Mouse (Mus musculus) embryonic facial prominence, embryonic 14.5 days (tissue): ENCODE measurements around the gene Sostdc1. TPM values are rescaled to one million over a fixed set of nuclear protein-coding genes. Genes with fewer than 3 reads are reported as not detected.

Experiments
- ATAC-seq: fragments of 200-750 bp; cut with Nextera tagmentation; 2 replicates; pipeline ENCODE4 v1.8.0; 2017; ENCODE audit warnings: low read depth, moderate number of reproducible peaks, moderate TSS enrichment
- DNase-seq: peaks from one replicate; pipeline ENCODE4 v3.0.0-alpha.2; 2015; ENCODE audit warnings: low spot score
- H3K27ac ChIP-seq: fragments of 300-500 bp; sonication (generic); replicated peaks from 2 replicates; pipeline ENCODE4 v1.5.1; 2014; ENCODE audit warnings: low read depth, mild to moderate bottlenecking, low read length, moderate library complexity
- H3K27me3 ChIP-seq: fragments of 300-500 bp; sonication (generic); replicated peaks from 2 replicates; pipeline ENCODE4 v1.6.1; 2014; ENCODE audit warnings: low read length; ENCODE audit not compliant: control insufficient read depth, insufficient read depth
- H3K36me3 ChIP-seq: fragments of 300-500 bp; sonication (generic); 2 replicates; pipeline ENCODE4 v1.6.1; 2014; ENCODE audit warnings: low read length, mixed read lengths; ENCODE audit not compliant: control insufficient read depth, insufficient read depth
- H3K4me1 ChIP-seq: fragments of 300-500 bp; sonication (generic); 2 replicates; pipeline ENCODE4 v1.6.1; 2014; ENCODE audit warnings: antibody characterized with exemption, low read length; ENCODE audit not compliant: control insufficient read depth, insufficient read depth
- H3K4me2 ChIP-seq: fragments of 300-500 bp; sonication (generic); 2 replicates; pipeline ENCODE4 v1.6.1; 2014; ENCODE audit warnings: low read depth, mild to moderate bottlenecking, low read length, moderate library complexity, mixed read lengths
- H3K4me3 ChIP-seq: fragments of 300-500 bp; sonication (generic); 2 replicates; pipeline ENCODE4 v1.5.1; 2014; ENCODE audit warnings: low read depth, mild to moderate bottlenecking, low read length
- H3K9ac ChIP-seq: fragments of 300-500 bp; sonication (generic); 2 replicates; pipeline ENCODE4 v1.6.1; 2014; ENCODE audit warnings: low read depth, mild to moderate bottlenecking, low read length, moderate library complexity, mixed read lengths
- H3K9me3 ChIP-seq: fragments of 300-500 bp; sonication (generic); 2 replicates; pipeline ENCODE4 v1.6.1; 2016; ENCODE audit warnings: low read length; ENCODE audit not compliant: control insufficient read depth
- WGBS: fragments of 180-500 bp; shearing (Covaris S2); extraction: QIAGEN DNeasy Blood & Tissue Kit; methylation state at CpG from one replicate; pipeline ENCODE4 v1.1.7; 2014; 5-methylcytosine and 5-hydroxymethylcytosine counted together
- polyA plus RNA-seq: library from polyadenylated mRNA; unstranded; fragments of >200 nt; fragmentation: Nextera tagmentation; extraction: Ambion mirVana; gene quantifications from 2 replicates; pipeline ENCODE4 v1.2.1, GENCODE M21; 2014

The Sostdc1 gene
- polyA plus RNA-seq, 1 experiment from 2014 or later: 82.8 TPM

GRCm38 (mm10) chr12:36308737-36309420, 5.1 kb upstream of the Sostdc1 start:
- Histone ChIP-seq H3K27me3 (no peaks in the 10 kb centered on the region), H3K4me1 (no peaks in the 10 kb centered on the region), H3K4me3 (no peak overlapping the region), H3K36me3 (no peaks in the 10 kb centered on the region), H3K9me3 (no peaks in the 10 kb centered on the region), H3K27ac (no peak overlapping the region), H3K9ac (no peak overlapping the region), H3K4me2 (no peak overlapping the region)
- ATAC-seq (no peak), DNase-seq (no peak)
- WGBS: 79% methylated on average over 6 of the region's 6 CpGs

- peaks cover 6% of the 10 kb centered on the region; the same call in 1 of the 2 replicates for H3K4me1 ChIP-seq
- no peak overlapping the region for H3K27ac ChIP-seq
- no peak for ATAC-seq
- no peak overlapping the region for H3K4me3 ChIP-seq
- 38% methylated on average over 2 of the region's 2 CpGs for WGBS
- H3K9me3 ChIP-seq: no peaks in the 10 kb centered on the region
- H3K27me3 ChIP-seq: no peaks in the 10 kb centered on the region
- no peak overlapping the region for H3K9ac ChIP-seq
- H3K4me2 ChIP-seq: peak overlapping the region; percentile 76; the same call in 1 of the 2 replicates
- no peaks in the 10 kb centered on the region for H3K36me3 ChIP-seq
- DNase-seq: no peak
Measured at GRCm38 (mm10) chr12:36313015-36313414, 924 bp upstream of the Sostdc1 start.

GRCm38 (mm10) chr12:36314446-36314845, 507 bp downstream of the Sostdc1 start:
- Histone ChIP-seq H3K36me3 (no peaks in the 10 kb centered on the region), H3K9me3 (no peaks in the 10 kb centered on the region), H3K4me3 (peak overlapping the region; percentile 51), H3K4me1 (peaks cover 6% of the 10 kb centered on the region; the same call in 1 of the 2 replicates), H3K4me2 (peak overlapping the region; percentile 76), H3K9ac (peak overlapping the region; percentile 62), H3K27ac (peak overlapping the region; percentile 86), H3K27me3 (no peaks in the 10 kb centered on the region)
- DNase-seq (no peak), ATAC-seq (no peak)
- 19% methylated on average over 7 of the region's 7 CpGs for WGBS

- no peak for DNase-seq
- H3K9ac ChIP-seq: peak overlapping the region; percentile 62
Measured at GRCm38 (mm10) chr12:36315527-36315926, 1.6 kb downstream of the Sostdc1 start.

GRCm38 (mm10) chr12:36316056-36316455, 2.1 kb downstream of the Sostdc1 start:
- ATAC-seq (no peak), DNase-seq (peak; percentile 69)
- WGBS: 27% methylated on average over 3 of the region's 3 CpGs
- H3K4me3 ChIP-seq: peak overlapping the region; percentile 51
- peak overlapping the region; percentile 77 for H3K9ac ChIP-seq
- H3K36me3 ChIP-seq: no peaks in the 10 kb centered on the region
- no peaks in the 10 kb centered on the region for H3K27me3 ChIP-seq
- H3K27ac ChIP-seq: peak overlapping the region; percentile 86
- peaks cover 6% of the 10 kb centered on the region; the same call in 1 of the 2 replicates for H3K4me1 ChIP-seq
- H3K4me2 ChIP-seq: peak overlapping the region; percentile 76
- H3K9me3 ChIP-seq: no peaks in the 10 kb centered on the region

More at GRCm38 (mm10) chr12:36315527-36315926, 1.6 kb downstream of the Sostdc1 start:
- Histone ChIP-seq H3K4me2 (peak overlapping the region; percentile 76), H3K4me1 (peaks cover 6% of the 10 kb centered on the region; the same call in 1 of the 2 replicates), H3K4me3 (peak overlapping the region; percentile 51), H3K9me3 (no peaks in the 10 kb centered on the region), H3K27ac (peak overlapping the region; percentile 86), H3K36me3 (no peaks in the 10 kb centered on the region), H3K27me3 (no peaks in the 10 kb centered on the region)
- ATAC-seq: no peak
- 35% methylated on average over 3 of the region's 3 CpGs for WGBS

- peak; percentile 85 for DNase-seq
- H3K36me3 ChIP-seq: no peaks in the 10 kb centered on the region
- peak overlapping the region; percentile 86 for H3K27ac ChIP-seq
- no peaks in the 10 kb centered on the region for H3K9me3 ChIP-seq
- peak overlapping the region; percentile 77 for H3K9ac ChIP-seq
- ATAC-seq: peak; percentile 71
- H3K4me3 ChIP-seq: peak overlapping the region; percentile 51
- WGBS: 3% methylated on average over 29 of the region's 30 CpGs
- peak overlapping the region; percentile 76 for H3K4me2 ChIP-seq
- H3K4me1 ChIP-seq: peaks cover 6% of the 10 kb centered on the region; the same call in 1 of the 2 replicates
- no peaks in the 10 kb centered on the region for H3K27me3 ChIP-seq
Measured at GRCm38 (mm10) chr12:36317036-36317819, 3.3 kb downstream of the Sostdc1 start.

GRCm38 (mm10) chr12:36317820-36318135, 3.8 kb downstream of the Sostdc1 start:
- H3K27ac ChIP-seq: peak overlapping the region; percentile 86

GRCm38 (mm10) chr12:36326101-36326521, 12.2 kb downstream of the Sostdc1 start:
- H3K27me3 ChIP-seq: no peaks in the 10 kb centered on the region
- no peaks in the 10 kb centered on the region for H3K36me3 ChIP-seq
- no peak overlapping the region for H3K9ac ChIP-seq
- DNase-seq: no peak
- no peak overlapping the region for H3K4me2 ChIP-seq
- H3K9me3 ChIP-seq: no peaks in the 10 kb centered on the region
- no peak for ATAC-seq
- no peak overlapping the region for H3K4me3 ChIP-seq
- no peaks in the 10 kb centered on the region for H3K4me1 ChIP-seq
- 82% methylated on average over 4 of the region's 4 CpGs for WGBS
- no peak overlapping the region for H3K27ac ChIP-seq

More at GRCm38 (mm10) chr12:36317820-36318135, 3.8 kb downstream of the Sostdc1 start:
- Histone ChIP-seq H3K4me3 (peak overlapping the region; percentile 51; the same call in 1 of the 2 replicates), H3K27me3 (no peaks in the 10 kb centered on the region), H3K4me2 (peak overlapping the region; percentile 76), H3K9ac (no peak overlapping the region), H3K4me1 (peaks cover 6% of the 10 kb centered on the region; the same call in 1 of the 2 replicates), H3K9me3 (no peaks in the 10 kb centered on the region), H3K36me3 (no peaks in the 10 kb centered on the region)
- 7% methylated on average over 3 of the region's 3 CpGs for WGBS
- DNase-seq (no peak), ATAC-seq (no peak)
